Mouse (Mus musculus) ovary, postnatal 10 days (tissue): ENCODE results near the gene Ptges3l.
"Not testable (repeated sequence)": the region's sequence is repeated elsewhere in the genome, so short reads cannot be mapped to it uniquely, and the experiment has no call there.

Experiments
- DNase-seq: peaks from one replicate; pipeline ENCODE4 v3.0.0; 2022; ENCODE audit warnings: low spot score

Gene Ptges3l

GRCm38 (mm10) chr11:101424925-101425813, at the start of gene Ptges3l, which contains the start of gene Rundc1:
Gene Ptges3l (minus strand): TSS chr11:101425333.
Gene Rundc1 (plus strand): TSS chr11:101425085.
- peak; percentile 97 for DNase-seq

- no peak for DNase-seq
Measured at GRCm38 (mm10) chr11:101474298-101474697, 49.2 kb upstream of the Ptges3l start.

- DNase-seq: not testable (repeated sequence)
Measured at GRCm38 (mm10) chr11:101473686-101474085, 48.6 kb upstream of the Ptges3l start.

- DNase-seq: no peak
Measured at GRCm38 (mm10) chr11:101472336-101472735, 47.2 kb upstream of the Ptges3l start.

- no peak for DNase-seq
Measured at GRCm38 (mm10) chr11:101471926-101472325, 46.8 kb upstream of the Ptges3l start.

GRCm38 (mm10) chr11:101470206-101470605, 45.1 kb upstream of the Ptges3l start:
- DNase-seq: no peak

- no peak for DNase-seq
Measured at GRCm38 (mm10) chr11:101469155-101469554, 44.0 kb upstream of the Ptges3l start.

- DNase-seq: no peak
Measured at GRCm38 (mm10) chr11:101468731-101469130, 43.6 kb upstream of the Ptges3l start.

GRCm38 (mm10) chr11:101468263-101468688, 43.1 kb upstream of the Ptges3l start:
- peak; percentile 28 for DNase-seq

- DNase-seq: peak; percentile 41
Measured at GRCm38 (mm10) chr11:101467477-101468262, 42.5 kb upstream of the Ptges3l start.

GRCm38 (mm10) chr11:101466552-101466950, 41.4 kb upstream of the Ptges3l start:
- DNase-seq: not testable (repeated sequence)

- peak; percentile 33 for DNase-seq
Measured at GRCm38 (mm10) chr11:101465869-101466551, 40.9 kb upstream of the Ptges3l start, which contains the start of gene Vat1. Gene Vat1 (minus strand): TSS chr11:101466230.

- peak; percentile 42 for DNase-seq
Measured at GRCm38 (mm10) chr11:101465101-101465868, 40.2 kb upstream of the Ptges3l start.

- no peak for DNase-seq
Measured at GRCm38 (mm10) chr11:101464211-101465100, 39.3 kb upstream of the Ptges3l start, which contains the start of gene Rnd2. Gene Rnd2 (plus strand): TSS chr11:101464999.

GRCm38 (mm10) chr11:101462583-101463440, 37.7 kb upstream of the Ptges3l start:
- DNase-seq: no peak

GRCm38 (mm10) chr11:101462141-101462540, 37.0 kb upstream of the Ptges3l start:
- DNase-seq: no peak

- no peak for DNase-seq
Measured at GRCm38 (mm10) chr11:101460321-101460720, 35.2 kb upstream of the Ptges3l start.

GRCm38 (mm10) chr11:101459716-101460115, 34.6 kb upstream of the Ptges3l start:
- no peak for DNase-seq

- DNase-seq: no peak
Measured at GRCm38 (mm10) chr11:101458217-101458616, 33.1 kb upstream of the Ptges3l start.
